Mouse (Mus musculus) CH12.LX (cell line): ENCODE measurements around the gene Ralbp1. TPM values are rescaled to one million over a fixed set of nuclear protein-coding genes. Genes with fewer than 3 reads are reported as not detected.

ENCODE experiments used
- DNase-seq: peaks from one replicate; pipeline ENCODE4 v3.0.0-alpha.2; 2013; ENCODE audit errors: extremely low read depth
- H3K27ac ChIP-seq: 2 replicates; pipeline ENCODE4 v1.5.1; 2012; ENCODE audit warnings: low read depth, mild to moderate bottlenecking, control low read depth, moderate library complexity; ENCODE audit not compliant: insufficient read depth
- H3K27me3 ChIP-seq: replicated peaks from 2 replicates; pipeline ENCODE3; 2012; ENCODE audit warnings: inconsistent platforms
- H3K36me3 ChIP-seq, 2 experiments: replicated peaks in 1 of 2; 2 replicates each; pipeline versions ENCODE3 to v1.6.1; 2012; ENCODE audit warnings: inconsistent platforms in 1 of 2, low read length in 1 of 2, mild to moderate bottlenecking in 1 of 2, mixed read lengths in 1 of 2, moderate library complexity in 1 of 2; ENCODE audit not compliant: control insufficient read depth in 1 of 2, insufficient read depth in 1 of 2
- H3K4me1 ChIP-seq, 2 experiments: 2 replicates each; pipeline ENCODE4 v1.6.1; 2012; ENCODE audit warnings: inconsistent platforms in 1 of 2, moderate library complexity in 1 of 2; ENCODE audit not compliant: insufficient read depth in 2 of 2, control insufficient read depth in 1 of 2
- H3K4me2 ChIP-seq: 2 replicates; pipeline ENCODE4 v1.6.1; 2012; ENCODE audit warnings: low read depth, mild to moderate bottlenecking, control low read depth; ENCODE audit not compliant: poor library complexity, insufficient read depth, severe bottlenecking
- H3K4me3 ChIP-seq, 3 experiments: fragments of 150-350 bp in 1 of 3; sonication (generic) in 1 of 3; replicated peaks in 1 of 3; 2 replicates each; pipeline versions ENCODE3 to v1.5.1; 2011 to 2012; ENCODE audit warnings: low read depth in 2 of 3, low read length in 2 of 3, mild to moderate bottlenecking in 2 of 3, moderate library complexity in 2 of 3, control low read depth in 1 of 3, improper control_type of control experiment in 1 of 3, inconsistent platforms in 1 of 3, mixed read lengths in 1 of 3; ENCODE audit not compliant: poor library complexity in 1 of 3
- H3K79me2 ChIP-seq: replicated peaks from 2 replicates; pipeline ENCODE4 v1.6.1; 2012; ENCODE audit warnings: mild to moderate bottlenecking, moderate library complexity; ENCODE audit not compliant: control insufficient read depth, poor library complexity, insufficient read depth, severe bottlenecking; ENCODE audit errors: extremely low read depth
- H3K9ac ChIP-seq: 2 replicates; pipeline ENCODE4 v1.6.1; 2012; ENCODE audit warnings: low read depth, mild to moderate bottlenecking, control low read depth, moderate library complexity; ENCODE audit not compliant: insufficient read depth
- H3K9me3 ChIP-seq: replicated peaks from 2 replicates; pipeline ENCODE3; 2012; ENCODE audit warnings: low read length, inconsistent platforms, mixed read lengths
- BHLHE40 ChIP-seq: IDR thresholded peaks from 2 replicates; pipeline ENCODE4 v1.6.1; 2011; ENCODE audit warnings: mild to moderate bottlenecking, low read depth, low read length, improper control_type of control experiment
- CHD1 ChIP-seq: IDR thresholded peaks from 2 replicates; pipeline ENCODE4 v1.6.1; 2012; ENCODE audit warnings: low read depth, low read length, improper control_type of control experiment, inconsistent platforms
- CHD2 ChIP-seq: IDR thresholded peaks from 2 replicates; pipeline ENCODE4 v1.6.1; 2011; ENCODE audit warnings: low read length, improper control_type of control experiment
- E2F4 ChIP-seq: IDR thresholded peaks from 2 replicates; pipeline ENCODE4 v1.6.1; 2011; ENCODE audit warnings: low read depth, low read length, improper control_type of control experiment; ENCODE audit not compliant: insufficient replicate concordance
- ELF1 ChIP-seq: IDR thresholded peaks from 2 replicates; pipeline ENCODE4 v1.6.1; 2014; ENCODE audit warnings: low read depth, mild to moderate bottlenecking, inconsistent platforms, low read length, improper control_type of control experiment
- ETS1 ChIP-seq: conservative IDR thresholded peaks from 2 replicates; pipeline ENCODE4 v1.6.1; 2012; ENCODE audit warnings: low read depth, mild to moderate bottlenecking, inconsistent platforms, low read length, improper control_type of control experiment, moderate library complexity
- GABPA ChIP-seq: IDR thresholded peaks from 2 replicates; pipeline ENCODE4 v1.6.1; 2012; ENCODE audit warnings: low read depth, low read length, improper control_type of control experiment, inconsistent platforms; ENCODE audit not compliant: insufficient replicate concordance
- HCFC1 ChIP-seq: IDR thresholded peaks from 2 replicates; pipeline ENCODE4 v1.6.1; 2012; ENCODE audit warnings: low read depth, mild to moderate bottlenecking, inconsistent platforms, low read length, improper control_type of control experiment
- JUN ChIP-seq: IDR thresholded peaks from 2 replicates; pipeline ENCODE4 v1.6.1; 2011; ENCODE audit warnings: low read depth, mild to moderate bottlenecking, low read length, improper control_type of control experiment, moderate library complexity; ENCODE audit not compliant: insufficient read depth
- JUND ChIP-seq: conservative IDR thresholded peaks from 2 replicates; pipeline ENCODE4 v1.6.1; 2011; ENCODE audit warnings: low read depth, low read length, improper control_type of control experiment
- KAT2A ChIP-seq: IDR thresholded peaks from 2 replicates; pipeline ENCODE4 v1.6.1; 2012; ENCODE audit warnings: low read length, improper control_type of control experiment, inconsistent platforms; ENCODE audit not compliant: insufficient replicate concordance
- MAFK ChIP-seq: IDR thresholded peaks from 2 replicates; pipeline ENCODE4 v1.6.1; 2011; ENCODE audit warnings: low read length, improper control_type of control experiment; ENCODE audit not compliant: insufficient replicate concordance
- MAZ ChIP-seq: IDR thresholded peaks from 2 replicates; pipeline ENCODE4 v1.6.1; 2012; ENCODE audit warnings: low read depth, mild to moderate bottlenecking, inconsistent platforms, low read length, improper control_type of control experiment, moderate library complexity
- MEF2A ChIP-seq: IDR thresholded peaks from 2 replicates; pipeline ENCODE4 v1.6.1; 2014; ENCODE audit warnings: low read depth, mild to moderate bottlenecking, inconsistent platforms, low read length, improper control_type of control experiment, borderline replicate concordance
- NELFE ChIP-seq: IDR thresholded peaks from 2 replicates; pipeline ENCODE4 v1.6.1; 2011; ENCODE audit warnings: low read depth, low read length, improper control_type of control experiment
- NRF1 ChIP-seq: IDR thresholded peaks from 2 replicates; pipeline ENCODE4 v1.6.1; 2014; ENCODE audit warnings: low read depth, mild to moderate bottlenecking, inconsistent platforms, low read length, improper control_type of control experiment, moderate library complexity
- POLR2A ChIP-seq: IDR thresholded peaks from 2 replicates; pipeline ENCODE4 v1.6.1; 2011; ENCODE audit warnings: low read depth, mild to moderate bottlenecking, improper control_type of control experiment, low read length
- RAD21 ChIP-seq: IDR thresholded peaks from 2 replicates; pipeline ENCODE4 v1.6.1; 2011; ENCODE audit warnings: low read depth, mild to moderate bottlenecking, low read length, improper control_type of control experiment, moderate library complexity
- RCOR1 ChIP-seq: conservative IDR thresholded peaks from 2 replicates; pipeline ENCODE4 v1.6.1; 2012; ENCODE audit warnings: low read depth, mild to moderate bottlenecking, inconsistent platforms, low read length, improper control_type of control experiment
- SIN3A ChIP-seq: IDR thresholded peaks from 2 replicates; pipeline ENCODE4 v1.6.1; 2012; ENCODE audit warnings: low read length, improper control_type of control experiment, inconsistent platforms
- SMC3 ChIP-seq: IDR thresholded peaks from 2 replicates; pipeline ENCODE4 v1.6.1; 2011; ENCODE audit warnings: low read depth, low read length, improper control_type of control experiment
- TCF12 ChIP-seq: IDR thresholded peaks from 2 replicates; pipeline ENCODE4 v1.6.1; 2014; ENCODE audit warnings: low read depth, mild to moderate bottlenecking, inconsistent platforms, low read length, improper control_type of control experiment
- UBTF ChIP-seq: IDR thresholded peaks from 2 replicates; pipeline ENCODE4 v1.6.1; 2012; ENCODE audit warnings: low read depth, mild to moderate bottlenecking, inconsistent platforms, low read length, improper control_type of control experiment, moderate library complexity
- ZKSCAN1 ChIP-seq: IDR thresholded peaks from 2 replicates; pipeline ENCODE4 v1.6.1; 2012; ENCODE audit warnings: low read depth, inconsistent platforms, low read length, improper control_type of control experiment, borderline replicate concordance
- ZNF384 ChIP-seq: IDR thresholded peaks from 2 replicates; pipeline ENCODE4 v1.6.1; 2012; ENCODE audit warnings: low read depth, low read length, improper control_type of control experiment, inconsistent platforms
- dilution Hi-C: fragments of 300-500 bp; cut with MboI; formaldehyde crosslinking; loops from 2 replicates; pipeline ENCODE4 v1.14.3; 2020; ENCODE audit warnings: low sequenced_read_pairs; ENCODE audit not compliant: extremely low pct_unique_long_range_greater_than_20kb, extremely low pct_ligation_motif_present
- in situ Hi-C: fragments of 300-500 bp; cut with MboI; formaldehyde crosslinking; loops from 3 replicates; pipeline ENCODE4 v1.14.3; 2019; ENCODE audit warnings: low sequenced_read_pairs, low pct_ligation_motif_present, low pct_unique_long_range_greater_than_20kb, mixed read lengths
- polyA plus RNA-seq: library from polyadenylated mRNA; unstranded; fragments of >175 nt; gene quantifications from 2 replicates; pipeline ENCODE4 v1.2.1, GENCODE M21; 2012; ENCODE audit warnings: low read depth; ENCODE audit not compliant: insufficient read length
- total RNA-seq, 2 experiments: library from RNA; depleted of rRNA; stranded (reverse); fragments of 300-350 nt in 1 of 2; fragments of >200 nt in 1 of 2; gene quantifications; 2 replicates each; pipeline ENCODE4 v1.2.3; 2012 to 2014

Gene Ralbp1
- total and polyA plus RNA-seq, 3 experiments = 25.3 to 27.2 (median 26.5) TPM

DNA sequence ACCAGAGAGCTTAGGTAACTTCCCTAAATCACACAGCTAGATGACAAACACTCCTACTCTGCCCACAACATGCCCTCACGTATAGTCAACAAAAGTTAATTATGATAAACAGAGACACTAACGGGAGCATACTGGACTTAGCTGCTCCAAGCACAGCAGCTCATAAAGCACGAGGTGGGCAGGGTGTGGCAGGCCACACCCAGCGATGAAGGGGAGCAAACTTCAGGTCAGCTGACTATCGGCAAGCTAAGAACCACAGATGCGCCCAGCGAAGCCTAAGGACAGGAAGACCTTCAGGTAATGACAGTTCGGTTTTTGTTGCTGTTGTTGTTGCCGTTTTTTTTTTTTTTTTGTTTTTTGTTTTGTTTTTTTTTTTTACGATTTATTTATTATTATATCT is 15.9 kb downstream of the Ralbp1 start:
- Histone ChIP-seq H3K4me1 (peaks cover 10 to 43% of the 10 kb centered on the region in 2 experiments), H3K27ac (no peak overlapping the region), H3K36me3 (peaks cover 11 to 31% of the 10 kb centered on the region in 2 experiments), H3K9me3 (no peaks in the 10 kb centered on the region), H3K9ac (no peak overlapping the region), H3K4me3 (no peak overlapping the region), H3K4me2 (no peak overlapping the region), H3K79me2 (peaks cover 7% of the 10 kb centered on the region), H3K27me3 (no peaks in the 10 kb centered on the region)
- dilution Hi-C loops (no loop called here), in situ Hi-C loops (no loop called here)
- no peak for DNase-seq
- no peak for TF ChIP-seq POLR2A
- no peak for TF ChIP-seq CHD1
- no peak for TF ChIP-seq RCOR1
- TF ChIP-seq MAFK = no peak
- no peak for TF ChIP-seq BHLHE40
- no peak for TF ChIP-seq NELFE
- TF ChIP-seq MAZ = no peak
- no peak for TF ChIP-seq CHD2
- no peak for TF ChIP-seq ETS1
- TF ChIP-seq RAD21 = no peak
- TF ChIP-seq ZKSCAN1 = no peak
- TF ChIP-seq SIN3A = no peak
- no peak for TF ChIP-seq SMC3
- no peak for TF ChIP-seq JUN
- TF ChIP-seq TCF12 = no peak
- no peak for TF ChIP-seq ZNF384
- no peak for TF ChIP-seq UBTF

DNA sequence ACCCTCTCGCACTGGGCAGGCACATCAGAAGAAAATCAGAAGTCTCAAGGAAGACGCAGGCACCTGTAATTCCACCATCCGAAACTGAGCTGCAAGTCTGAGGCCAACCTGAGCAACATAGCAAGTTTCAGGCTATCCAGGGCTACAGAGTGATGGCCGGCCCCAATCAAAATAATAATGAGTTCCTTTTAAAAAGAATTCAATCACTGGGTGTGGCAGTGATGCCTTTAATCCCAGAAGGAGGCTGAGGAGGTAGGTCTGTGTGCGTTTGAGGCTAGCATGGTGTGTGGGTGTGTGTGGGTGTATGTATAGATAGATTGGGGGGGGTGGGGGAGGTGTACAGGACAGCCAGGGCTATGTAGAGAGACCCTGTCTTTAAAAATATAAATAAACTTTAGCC is 17.6 kb downstream of the Ralbp1 start:
- no peak overlapping the region for H3K4me2 ChIP-seq
- peaks cover 9 to 25% of the 10 kb centered on the region in 2 experiments for H3K4me1 ChIP-seq
- peaks cover 18 to 42% of the 10 kb centered on the region in 2 experiments for H3K36me3 ChIP-seq
- no peak for DNase-seq
- no peak overlapping the region for H3K9ac ChIP-seq
- dilution Hi-C loops = no loop called here
- in situ Hi-C loops = no loop called here
- TF ChIP-seq ELF1 (no peak), E2F4 (no peak), JUND (no peak), POLR2A (no peak), CHD1 (no peak), NELFE (no peak), MEF2A (no peak), KAT2A (no peak), JUN (no peak), MAFK (no peak), GABPA (no peak), SMC3 (no peak), TCF12 (no peak), NRF1 (no peak), HCFC1 (no peak), RCOR1 (no peak)
- H3K27me3 ChIP-seq = no peaks in the 10 kb centered on the region
- H3K4me3 ChIP-seq = no peak overlapping the region
- no peak overlapping the region for H3K27ac ChIP-seq
- peaks cover 7% of the 10 kb centered on the region for H3K79me2 ChIP-seq
- H3K9me3 ChIP-seq = no peaks in the 10 kb centered on the region
